Mouse (Mus musculus) bone marrow macrophage, adult 2 months (primary cell): ENCODE data around the gene L1td1.

Experiments
- CTCF ChIP-seq: IDR thresholded peaks from 2 replicates; pipeline ENCODE4 v1.5.1; 2012; ENCODE audit warnings: low read depth, mild to moderate bottlenecking, low read length, moderate library complexity
- POLR2A ChIP-seq: IDR thresholded peaks from 2 replicates; pipeline ENCODE4 v1.6.1; 2012; ENCODE audit warnings: mild to moderate bottlenecking, low read depth, low read length, borderline replicate concordance

DNA sequence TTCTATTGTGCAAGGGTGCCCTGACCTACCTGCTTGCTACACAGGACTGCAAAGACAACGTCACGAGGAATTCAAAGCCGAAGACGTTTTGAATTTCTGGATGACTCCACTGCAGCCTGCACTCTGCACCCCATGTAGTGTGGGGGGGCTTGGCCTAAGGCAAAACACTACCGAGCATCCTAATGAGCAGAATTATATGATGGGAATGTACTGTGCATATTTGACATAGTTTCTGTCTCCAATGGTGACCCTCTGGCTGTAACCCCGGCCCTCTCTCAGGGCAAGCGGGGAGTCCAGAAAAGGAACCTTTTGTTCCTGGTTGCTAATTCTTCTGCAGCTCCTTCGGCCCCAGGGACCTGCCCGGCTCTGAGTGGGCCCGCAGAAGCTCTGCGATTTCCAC lies 29.6 kb downstream of the L1td1 start:
- TF ChIP-seq POLR2A (no peak), CTCF (no peak)
